Mouse (Mus musculus) kidney, postnatal 14 days (tissue): Measurements from ENCODE around the gene Cdh11.

ENCODE experiments used
- DNase-seq: peaks from one replicate; pipeline ENCODE4 v3.0.0; 2022; ENCODE audit warnings: mixed read lengths

The Cdh11 gene

GRCm38 (mm10) chr8:102785592-102786416, at the start of gene Cdh11:
Cdh11 (minus strand) TSS chr8:102785642.
- DNase-seq = peak; percentile 17

- no peak for DNase-seq
Observed at GRCm38 (mm10) chr8:102813959-102814358, 28.5 kb upstream of the Cdh11 start.

GRCm38 (mm10) chr8:102790303-102790702, 4.9 kb upstream of the Cdh11 start:
- DNase-seq = no peak

GRCm38 (mm10) chr8:102786467-102787360, 1.3 kb upstream of the Cdh11 start:
- DNase-seq = peak; percentile 32

GRCm38 (mm10) chr8:102784835-102785455, 497 bp downstream of the Cdh11 start:
- peak; percentile 77 for DNase-seq

GRCm38 (mm10) chr8:102783821-102784591, 1.4 kb downstream of the Cdh11 start:
- DNase-seq = peak; percentile 17

- DNase-seq = no peak
Observed at GRCm38 (mm10) chr8:102782707-102783489, 2.5 kb downstream of the Cdh11 start.

- peak; percentile 74 for DNase-seq
Observed at GRCm38 (mm10) chr8:102780899-102781298, 4.5 kb downstream of the Cdh11 start.

- DNase-seq = no peak
Observed at GRCm38 (mm10) chr8:102774594-102774993, 10.8 kb downstream of the Cdh11 start.

- DNase-seq = no peak
Observed at GRCm38 (mm10) chr8:102771456-102771855, 14.0 kb downstream of the Cdh11 start.

GRCm38 (mm10) chr8:102753839-102754238, 31.6 kb downstream of the Cdh11 start:
- DNase-seq = no peak

GRCm38 (mm10) chr8:102742940-102743339, 42.5 kb downstream of the Cdh11 start:
- DNase-seq = no peak

GRCm38 (mm10) chr8:102742008-102742591, 43.3 kb downstream of the Cdh11 start:
- DNase-seq = no peak

GRCm38 (mm10) chr8:102740963-102741362, 44.5 kb downstream of the Cdh11 start:
- no peak for DNase-seq

GRCm38 (mm10) chr8:102738961-102739487, 46.4 kb downstream of the Cdh11 start:
- no peak for DNase-seq

GRCm38 (mm10) chr8:102738395-102738794, 47.0 kb downstream of the Cdh11 start:
- DNase-seq = no peak

- DNase-seq = no peak
Observed at GRCm38 (mm10) chr8:102734419-102734818, 51.0 kb downstream of the Cdh11 start.

- DNase-seq = no peak
Observed at GRCm38 (mm10) chr8:102726206-102726935, 59.1 kb downstream of the Cdh11 start.

- no peak for DNase-seq
Observed at GRCm38 (mm10) chr8:102725496-102725895, 59.9 kb downstream of the Cdh11 start.

- no peak for DNase-seq
Observed at GRCm38 (mm10) chr8:102715956-102716355, 69.5 kb downstream of the Cdh11 start.
